Mouse (Mus musculus) liver, postnatal 0 days (tissue): ENCODE measurements around the gene Cass4. TPM values are rescaled to one million over a fixed set of nuclear protein-coding genes. Genes with fewer than 3 reads are reported as not detected.

Experiments
- ATAC-seq: fragments of 200-750 bp; cut with Nextera tagmentation; 2 replicates; pipeline ENCODE4 v1.8.0; 2017; ENCODE audit warnings: mild to moderate bottlenecking, moderate library complexity
- DNase-seq: peaks from one replicate; pipeline ENCODE4 v3.0.0-alpha.2; 2016
- H3K27ac ChIP-seq: fragments of 300-500 bp; sonication (generic); 2 replicates; pipeline ENCODE4 v1.5.1; 2014; ENCODE audit warnings: antibody characterized with exemption, moderate library complexity, mild to moderate bottlenecking, low read depth
- H3K27me3 ChIP-seq: fragments of 300-500 bp; sonication (generic); 2 replicates; pipeline ENCODE4 v1.6.1; 2014; ENCODE audit warnings: low read length, control low read depth, mixed read lengths; ENCODE audit not compliant: insufficient read depth
- H3K36me3 ChIP-seq: fragments of 300-500 bp; sonication (generic); replicated peaks from 2 replicates; pipeline ENCODE4 v1.6.1; 2014; ENCODE audit warnings: mild to moderate bottlenecking, control low read depth, low read length, moderate library complexity, mixed read lengths; ENCODE audit not compliant: insufficient read depth
- H3K4me1 ChIP-seq: fragments of 300-500 bp; sonication (generic); 2 replicates; pipeline ENCODE4 v1.6.1; 2014; ENCODE audit warnings: antibody characterized with exemption, mild to moderate bottlenecking, control low read depth; ENCODE audit not compliant: insufficient read depth
- H3K4me2 ChIP-seq: fragments of 300-500 bp; sonication (generic); 2 replicates; pipeline ENCODE4 v1.6.1; 2014; ENCODE audit warnings: low read depth, mild to moderate bottlenecking, low read length, moderate library complexity, mixed read lengths
- H3K4me3 ChIP-seq: fragments of 300-500 bp; sonication (generic); 2 replicates; pipeline ENCODE4 v1.5.1; 2014; ENCODE audit warnings: low read depth, low read length
- H3K9ac ChIP-seq: fragments of 300-500 bp; sonication (generic); replicated peaks from 2 replicates; pipeline ENCODE4 v1.6.1; 2014; ENCODE audit warnings: mild to moderate bottlenecking, moderate library complexity
- H3K9me3 ChIP-seq: fragments of 300-500 bp; sonication (generic); 2 replicates; pipeline ENCODE4 v1.6.1; 2016; ENCODE audit warnings: mild to moderate bottlenecking, control low read depth, low read length, mixed read lengths
- CTCF ChIP-seq: sonication (generic); IDR thresholded peaks from 2 replicates; pipeline ENCODE4 v1.5.1; 2016; ENCODE audit warnings: antibody characterized with exemption, low read depth
- EP300 ChIP-seq: IDR thresholded peaks from 2 replicates; pipeline ENCODE4 v1.6.1; 2016; ENCODE audit warnings: antibody characterized with exemption, low read depth, mild to moderate bottlenecking
- WGBS: fragments of 180-500 bp; shearing (Covaris S2); extraction: QIAGEN DNeasy Blood & Tissue Kit; methylation state at CpG from one replicate; pipeline ENCODE4 v1.1.7; 2014; ENCODE audit not compliant: insufficient replicate concordance; 5-methylcytosine and 5-hydroxymethylcytosine counted together
- polyA plus RNA-seq: library from polyadenylated mRNA; unstranded; fragments of >200 nt; fragmentation: Nextera tagmentation; extraction: Ambion mirVana; gene quantifications from 2 replicates; pipeline ENCODE4 v1.2.1, GENCODE M21; 2015

Cass4 gene
- polyA plus RNA-seq, 1 experiment from 2014 or later = 0.72 TPM

GRCm38 (mm10) chr2:172348297-172348950 is 45.2 kb upstream of the Cass4 start:
- Histone ChIP-seq H3K27me3 (no peaks in the 10 kb centered on the region), H3K27ac (peak overlapping the region; percentile 93), H3K9ac (peak overlapping the region; percentile 95), H3K4me2 (peak overlapping the region; percentile 82), H3K36me3 (peaks cover 25% of the 10 kb centered on the region), H3K9me3 (no peaks in the 10 kb centered on the region), H3K4me3 (peak overlapping the region; percentile 98), H3K4me1 (peaks cover 35% of the 10 kb centered on the region)
- WGBS = 30% methylated on average over 3 of the region's 3 CpGs
- ATAC-seq (peak; percentile 38), DNase-seq (peak; percentile 70)
- peak; percentile 96 for TF ChIP-seq EP300
- no peak for TF ChIP-seq CTCF

- no peaks in the 10 kb centered on the region for H3K27me3 ChIP-seq
- H3K4me1 ChIP-seq = peaks cover 34% of the 10 kb centered on the region
- no peak for TF ChIP-seq EP300
- 57% methylated on average over 14 of the region's 14 CpGs for WGBS
- no peak for ATAC-seq
- H3K9me3 ChIP-seq = no peaks in the 10 kb centered on the region
- H3K9ac ChIP-seq = no peak overlapping the region
- peak; percentile 66 for DNase-seq
- H3K27ac ChIP-seq = peak overlapping the region; percentile 66
- peak overlapping the region; percentile 82 for H3K4me2 ChIP-seq
- 0 out of 2 replicates have a peak overlapping the region, but pooled peaks have one; percentile 98 for H3K4me3 ChIP-seq
- peaks cover 39% of the 10 kb centered on the region for H3K36me3 ChIP-seq
Observed at GRCm38 (mm10) chr2:172349776-172350175, 43.8 kb upstream of the Cass4 start.

- no peaks in the 10 kb centered on the region for H3K9me3 ChIP-seq
- ATAC-seq (no peak; the same call in 1 of the 2 replicates), DNase-seq (peak; percentile 62)
- WGBS = 65% methylated on average over 8 of the region's 8 CpGs
- H3K27ac ChIP-seq = peak overlapping the region; percentile 66
- H3K9ac ChIP-seq = no peak overlapping the region
- H3K4me1 ChIP-seq = peaks cover 31% of the 10 kb centered on the region
- no peak for TF ChIP-seq CTCF
- no peak for TF ChIP-seq EP300
- 0 out of 2 replicates have a peak overlapping the region, but pooled peaks have one; percentile 6 for H3K4me3 ChIP-seq
- no peaks in the 10 kb centered on the region for H3K27me3 ChIP-seq
- H3K4me2 ChIP-seq = peak overlapping the region; percentile 82
- peaks cover 49% of the 10 kb centered on the region for H3K36me3 ChIP-seq
Observed at GRCm38 (mm10) chr2:172350773-172351172, 42.8 kb upstream of the Cass4 start.

GRCm38 (mm10) chr2:172353218-172353617 is 40.4 kb upstream of the Cass4 start:
- H3K27ac ChIP-seq = no peak overlapping the region
- no peak overlapping the region for H3K4me2 ChIP-seq
- 90% methylated on average over 9 of the region's 9 CpGs for WGBS
- DNase-seq = no peak
- no peaks in the 10 kb centered on the region for H3K27me3 ChIP-seq
- no peak overlapping the region for H3K9ac ChIP-seq
- H3K9me3 ChIP-seq = no peaks in the 10 kb centered on the region
- no peak for ATAC-seq
- H3K36me3 ChIP-seq = peaks cover 73% of the 10 kb centered on the region
- TF ChIP-seq CTCF (no peak), EP300 (no peak)
- no peak overlapping the region for H3K4me3 ChIP-seq
- H3K4me1 ChIP-seq = peaks cover 31% of the 10 kb centered on the region

GRCm38 (mm10) chr2:172354761-172355160 is 38.8 kb upstream of the Cass4 start:
- Histone ChIP-seq H3K9ac (no peak overlapping the region), H3K4me3 (no peak overlapping the region), H3K36me3 (peaks cover 82% of the 10 kb centered on the region), H3K9me3 (no peaks in the 10 kb centered on the region), H3K4me1 (peaks cover 15% of the 10 kb centered on the region), H3K27ac (no peak overlapping the region), H3K27me3 (no peaks in the 10 kb centered on the region), H3K4me2 (no peak overlapping the region)
- DNase-seq (no peak), ATAC-seq (no peak)
- no peak for TF ChIP-seq CTCF
- no peak for TF ChIP-seq EP300
- WGBS = 87% methylated on average over 9 of the region's 9 CpGs

GRCm38 (mm10) chr2:172355833-172356232 is 37.8 kb upstream of the Cass4 start:
- Histone ChIP-seq H3K27me3 (no peaks in the 10 kb centered on the region), H3K4me3 (no peak overlapping the region), H3K27ac (no peak overlapping the region), H3K4me1 (peaks cover 5% of the 10 kb centered on the region), H3K9ac (no peak overlapping the region), H3K36me3 (peaks cover 93% of the 10 kb centered on the region), H3K9me3 (no peaks in the 10 kb centered on the region), H3K4me2 (no peak overlapping the region)
- ATAC-seq (0 out of 2 replicates have a peak, but pooled peaks have one; percentile 6), DNase-seq (no peak)
- WGBS = 89% methylated on average over 5 of the region's 5 CpGs
- TF ChIP-seq EP300 (no peak), CTCF (no peak)
